Mouse (Mus musculus) liver, embryonic 16.5 days (tissue): ENCODE data around the gene Rab34. TPM values are rescaled to one million over a fixed set of nuclear protein-coding genes. Genes with fewer than 3 reads are reported as not detected.
A peak's percentile ranks its signal among the peaks of the same experiment; 100 is the strongest.

Source experiments
- ATAC-seq: fragments of 200-750 bp; cut with Nextera tagmentation; 2 replicates; pipeline ENCODE4 v1.8.0; 2017; ENCODE audit warnings: low read depth, mild to moderate bottlenecking, moderate number of reproducible peaks, moderate library complexity
- H3K27ac ChIP-seq: fragments of 300-500 bp; sonication (generic); 2 replicates; pipeline ENCODE4 v1.5.1; 2014; ENCODE audit warnings: mild to moderate bottlenecking, low read length
- H3K27me3 ChIP-seq: fragments of 300-500 bp; sonication (generic); 2 replicates; pipeline ENCODE4 v1.6.1; 2014; ENCODE audit warnings: low read depth, low read length, mixed read lengths; ENCODE audit not compliant: control insufficient read depth, insufficient read depth
- H3K36me3 ChIP-seq: fragments of 300-500 bp; sonication (generic); 2 replicates; pipeline ENCODE4 v1.6.1; 2014; ENCODE audit warnings: mild to moderate bottlenecking; ENCODE audit not compliant: control insufficient read depth, insufficient read depth
- H3K4me1 ChIP-seq: fragments of 300-500 bp; sonication (generic); 2 replicates; pipeline ENCODE4 v1.6.1; 2014; ENCODE audit warnings: low read depth, low read length, mixed read lengths; ENCODE audit not compliant: control insufficient read depth
- H3K4me2 ChIP-seq: fragments of 300-500 bp; sonication (generic); 2 replicates; pipeline ENCODE4 v1.6.1; 2014; ENCODE audit warnings: low read depth, low read length, mixed read lengths
- H3K4me3 ChIP-seq: fragments of 300-500 bp; sonication (generic); 2 replicates; pipeline ENCODE4 v1.5.1; 2014; ENCODE audit warnings: low read depth, mild to moderate bottlenecking, low read length
- H3K9ac ChIP-seq: fragments of 300-500 bp; sonication (generic); 2 replicates; pipeline ENCODE4 v1.6.1; 2014; ENCODE audit warnings: low read depth, low read length
- H3K9me3 ChIP-seq: fragments of 300-500 bp; sonication (generic); replicated peaks from 2 replicates; pipeline ENCODE4 v1.6.1; 2016; ENCODE audit warnings: low read length; ENCODE audit not compliant: control insufficient read depth
- WGBS: fragments of 180-500 bp; shearing (Covaris S2); extraction: QIAGEN DNeasy Blood & Tissue Kit; methylation state at CpG from one replicate; pipeline ENCODE4 v1.1.7; 2014; ENCODE audit not compliant: insufficient replicate concordance; 5-methylcytosine and 5-hydroxymethylcytosine counted together
- polyA plus RNA-seq: library from polyadenylated mRNA; unstranded; fragments of >200 nt; fragmentation: Nextera tagmentation; extraction: Ambion mirVana; gene quantifications from 2 replicates; pipeline ENCODE4 v1.2.1, GENCODE M21; 2015

The Rab34 gene
- polyA plus RNA-seq = 11.8 and 16.2 TPM in 2 replicates

DNA sequence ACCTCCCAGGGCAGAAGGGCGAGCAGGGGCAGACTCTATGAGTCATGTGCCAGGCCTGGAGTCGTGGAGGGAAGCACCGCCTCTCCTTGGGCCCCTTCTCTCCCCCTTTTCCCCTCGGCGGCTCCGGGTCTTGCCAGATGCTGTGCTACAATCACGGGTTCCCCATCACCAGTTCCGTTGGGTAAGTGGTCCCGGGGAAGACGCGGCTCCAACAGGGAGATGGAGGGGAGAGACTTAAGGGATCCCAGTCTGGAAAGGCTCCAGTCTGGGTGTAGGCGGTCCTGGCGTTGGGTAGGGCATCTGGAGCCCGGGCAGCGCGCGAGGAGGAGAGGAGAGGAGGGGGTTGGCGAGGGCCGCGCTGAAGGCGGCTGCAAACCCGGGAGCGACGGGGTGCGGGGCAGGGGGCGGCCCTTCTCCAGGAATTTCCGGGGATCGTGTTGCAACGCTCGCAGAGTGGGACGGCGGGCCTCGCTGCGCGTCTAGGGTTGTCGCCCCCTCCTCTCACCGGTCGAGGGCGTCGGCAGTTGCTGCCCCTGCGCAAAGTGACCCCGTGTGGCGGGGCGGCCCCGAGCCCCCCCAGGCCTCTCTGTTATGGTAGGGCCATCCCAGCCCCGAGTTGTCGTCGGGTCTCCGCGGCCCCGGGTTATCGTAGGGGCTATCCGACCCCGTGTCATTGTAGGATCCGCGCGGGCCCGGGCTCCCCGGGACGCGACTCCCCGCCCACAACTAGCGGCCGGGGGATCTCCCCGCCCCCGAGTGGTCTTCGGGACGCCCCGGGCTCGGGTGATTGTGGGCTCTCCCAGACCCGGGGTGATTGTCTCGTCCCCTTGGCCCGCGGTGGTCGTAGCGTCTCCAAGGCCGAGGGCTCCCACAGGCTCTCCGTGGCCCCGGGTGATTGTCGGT is at the start of gene Rab34:
Gene Rab34, plus strand, starts transcription at position 100 of the 903 bp plus-strand sequence.
- Histone ChIP-seq H3K4me2 (peak within 1 kb of the TSS; percentile 54), H3K9ac (peak within 1 kb of the TSS; percentile 62), H3K27me3 (peaks cover 56% of the 10 kb centered on the region), H3K9me3 (no peaks in the 10 kb centered on the region), H3K4me1 (peaks cover 6% of the 10 kb centered on the region), H3K27ac (peak within 1 kb of the TSS; percentile 61), H3K36me3 (no peaks in the 10 kb centered on the region), H3K4me3 (peak within 1 kb of the TSS; percentile 59)
- ATAC-seq = peak; percentile 41
- WGBS = under 1% methylated on average over 79 of the region's 80 CpGs

DNA sequence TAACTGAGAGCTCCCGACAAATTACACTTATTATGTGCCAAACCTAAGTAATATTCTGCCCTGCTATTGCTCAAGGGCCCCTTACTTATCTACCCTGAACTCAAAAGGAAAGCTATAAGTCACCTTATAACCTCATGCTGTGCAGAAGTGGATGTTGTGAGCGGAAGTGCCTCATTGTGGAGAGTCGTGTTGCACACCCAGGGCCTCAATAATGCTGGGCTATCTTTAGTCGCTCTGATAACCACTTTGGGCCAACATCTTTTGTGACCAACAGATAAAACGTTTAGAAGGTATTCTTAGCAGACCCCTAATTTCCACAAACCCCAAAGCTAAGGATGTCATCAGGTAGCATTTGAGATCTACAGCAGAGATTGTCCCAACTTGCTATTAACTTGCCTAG is 47.6 kb upstream of the Rab34 start:
- peaks cover 21% of the 10 kb centered on the region for H3K4me1 ChIP-seq
- no peak overlapping the region for H3K4me3 ChIP-seq
- no peak overlapping the region for H3K4me2 ChIP-seq
- H3K9me3 ChIP-seq = no peaks in the 10 kb centered on the region
- no peaks in the 10 kb centered on the region for H3K27me3 ChIP-seq
- no peaks in the 10 kb centered on the region for H3K36me3 ChIP-seq
- WGBS = 29% methylated on average over 5 of the region's 5 CpGs
- no peak overlapping the region for H3K9ac ChIP-seq
- no peak overlapping the region for H3K27ac ChIP-seq
- 0 out of 2 replicates have a peak, but pooled peaks have one; percentile 27 for ATAC-seq

DNA sequence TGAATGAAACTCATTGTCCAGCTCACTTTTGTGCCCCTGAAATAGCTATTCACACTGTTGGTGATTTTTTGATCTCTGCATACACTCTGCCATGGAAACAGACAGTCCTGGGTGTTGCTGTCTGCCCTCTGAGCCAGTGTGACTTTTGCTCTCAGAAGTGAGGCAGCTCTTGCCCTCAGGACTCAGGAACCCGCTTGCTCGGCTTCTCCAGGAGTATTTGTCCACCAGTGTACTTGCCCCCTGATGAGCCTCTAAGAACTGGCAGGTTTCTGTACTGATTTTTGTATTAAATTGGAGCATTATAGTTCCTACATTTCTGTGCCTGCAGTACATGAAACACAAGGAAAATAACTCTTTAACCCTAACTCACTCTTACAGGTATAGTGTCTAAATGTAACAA is 44.7 kb upstream of the Rab34 start:
- Histone ChIP-seq H3K4me3 (no peak overlapping the region), H3K4me1 (peaks cover 18% of the 10 kb centered on the region), H3K9me3 (no peaks in the 10 kb centered on the region), H3K9ac (no peak overlapping the region), H3K27ac (no peak overlapping the region), H3K4me2 (no peak overlapping the region), H3K36me3 (no peaks in the 10 kb centered on the region), H3K27me3 (no peaks in the 10 kb centered on the region)
- 84% methylated on average over 2 of the region's 2 CpGs for WGBS
- ATAC-seq = no peak

- H3K4me2 ChIP-seq = no peak overlapping the region
- peaks cover 1% of the 10 kb centered on the region for H3K36me3 ChIP-seq
- H3K4me1 ChIP-seq = peaks cover 5% of the 10 kb centered on the region
- H3K4me3 ChIP-seq = no peak overlapping the region
- no peak for ATAC-seq
- 71% methylated on average over 5 of the region's 5 CpGs for WGBS
- H3K9me3 ChIP-seq = no peaks in the 10 kb centered on the region
- no peaks in the 10 kb centered on the region for H3K27me3 ChIP-seq
- no peak overlapping the region for H3K9ac ChIP-seq
- H3K27ac ChIP-seq = no peak overlapping the region
Observed at GRCm38 (mm10) chr11:78146168-78146567, 42.1 kb upstream of the Rab34 start.

GRCm38 (mm10) chr11:78146707-78147543 is 41.3 kb upstream of the Rab34 start:
- Histone ChIP-seq H3K9ac (no peak overlapping the region), H3K4me2 (no peak overlapping the region), H3K4me1 (no peaks in the 10 kb centered on the region), H3K27ac (no peak overlapping the region), H3K27me3 (no peaks in the 10 kb centered on the region), H3K36me3 (peaks cover 3% of the 10 kb centered on the region), H3K4me3 (no peak overlapping the region), H3K9me3 (no peaks in the 10 kb centered on the region)
- 75% methylated on average over 6 of the region's 6 CpGs for WGBS
- ATAC-seq = no peak

- peak; percentile 27; the same call in 1 of the 2 replicates for ATAC-seq
- 0% methylated on average over 1 of the region's 1 CpGs for WGBS
- Histone ChIP-seq H3K9me3 (no peaks in the 10 kb centered on the region), H3K4me3 (no peak overlapping the region), H3K4me2 (no peak overlapping the region), H3K9ac (no peak overlapping the region), H3K27me3 (no peaks in the 10 kb centered on the region), H3K4me1 (no peaks in the 10 kb centered on the region), H3K36me3 (peaks cover 3% of the 10 kb centered on the region), H3K27ac (no peak overlapping the region)
Observed at GRCm38 (mm10) chr11:78151161-78151560, 37.1 kb upstream of the Rab34 start.

DNA sequence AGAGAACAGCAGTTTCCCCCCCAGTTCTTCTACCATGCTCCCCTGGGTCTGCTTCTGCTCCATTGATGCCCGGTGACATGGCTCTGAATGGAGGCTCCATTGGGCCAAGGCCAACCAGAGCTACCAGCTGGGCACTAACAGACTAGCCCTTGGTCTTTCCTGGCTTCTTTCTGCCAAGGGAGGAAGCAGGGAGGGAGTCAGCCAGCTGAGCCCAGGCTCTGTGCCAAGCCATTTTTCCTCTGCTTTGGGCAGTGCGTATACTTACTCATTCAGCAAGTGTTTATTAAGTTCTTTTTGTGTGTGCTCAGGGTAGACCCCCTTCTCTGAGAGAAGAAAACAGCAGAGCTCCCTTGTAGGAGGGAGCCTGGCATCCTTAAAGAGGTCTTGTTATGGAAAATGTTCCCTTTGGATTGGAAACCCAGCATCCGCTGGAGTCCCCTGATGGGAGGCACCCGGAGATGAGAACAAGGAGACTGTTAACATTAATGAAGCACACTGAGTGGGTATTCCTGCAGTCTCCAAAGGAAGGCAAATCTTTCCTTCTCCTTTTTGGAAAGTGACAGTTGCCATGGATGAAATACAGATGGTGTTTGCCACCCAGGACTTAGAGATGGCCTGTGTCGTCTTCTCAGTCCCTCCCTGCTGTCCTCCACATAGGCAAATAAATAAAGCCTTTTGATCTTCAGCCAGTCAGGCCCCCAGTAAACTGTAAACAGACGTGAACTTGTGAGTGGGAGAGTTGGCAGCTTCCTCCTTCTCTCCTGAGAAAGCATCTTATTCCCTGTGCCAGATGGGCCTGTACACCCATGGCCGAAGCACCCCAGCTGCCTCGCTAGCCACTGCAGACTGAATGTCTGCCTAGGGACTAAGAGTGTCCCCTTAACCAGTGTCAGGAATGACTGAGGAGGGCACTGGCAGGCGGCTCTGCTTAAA is 35.7 kb upstream of the Rab34 start:
- H3K36me3 ChIP-seq = peaks cover 6% of the 10 kb centered on the region
- ATAC-seq = no peak
- H3K9ac ChIP-seq = no peak overlapping the region
- H3K4me2 ChIP-seq = no peak overlapping the region
- H3K4me3 ChIP-seq = no peak overlapping the region
- H3K27ac ChIP-seq = no peak overlapping the region
- no peaks in the 10 kb centered on the region for H3K9me3 ChIP-seq
- H3K27me3 ChIP-seq = no peaks in the 10 kb centered on the region
- H3K4me1 ChIP-seq = no peaks in the 10 kb centered on the region
- 75% methylated on average over 9 of the region's 9 CpGs for WGBS

GRCm38 (mm10) chr11:78153778-78154177 is 34.5 kb upstream of the Rab34 start:
- no peaks in the 10 kb centered on the region for H3K27me3 ChIP-seq
- H3K9ac ChIP-seq = no peak overlapping the region
- no peak for ATAC-seq
- H3K4me2 ChIP-seq = no peak overlapping the region
- no peak overlapping the region for H3K27ac ChIP-seq
- peaks cover 18% of the 10 kb centered on the region for H3K36me3 ChIP-seq
- H3K9me3 ChIP-seq = no peaks in the 10 kb centered on the region
- no peak overlapping the region for H3K4me3 ChIP-seq
- 83% methylated on average over 13 of the region's 13 CpGs for WGBS
- peaks cover under 1% of the 10 kb centered on the region; the same call in 1 of the 2 replicates for H3K4me1 ChIP-seq
